Comparison of ENCODE assay signal across 15 mouse cellular contexts in the genomic region with DNA sequence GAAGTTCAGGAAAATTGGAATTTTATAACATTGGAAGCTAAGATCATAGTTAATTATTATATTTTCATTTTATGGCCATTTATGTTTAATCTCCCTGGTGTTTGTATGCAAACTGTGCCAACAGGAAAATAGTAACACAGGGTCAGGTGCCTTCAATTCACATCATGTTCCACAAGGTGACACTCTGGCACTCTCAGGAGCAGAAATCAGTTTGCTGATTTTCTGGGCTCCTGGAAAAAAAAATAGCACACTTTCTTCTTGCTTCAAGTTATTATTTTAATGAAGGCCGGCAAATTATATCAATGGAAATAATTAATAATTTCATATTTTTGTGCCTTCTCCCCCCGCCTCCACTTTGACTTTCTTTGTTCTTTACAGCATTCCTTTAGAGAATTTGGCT.
"Had no signal": no experiment of that assay in that cellular context is flagged by ENCODE, and none has a peak within 500 bp of the region (broad histone marks: within the 10 kb centered on the region; RNA-seq: fewer than 3 reads in every experiment).

No protein-coding gene starts in this region.

- H3K9ac ChIP-seq: limb, embryonic 12.5 days; liver, embryonic 15.5 days; lung, embryonic 14.5 days had no signal

- ATAC-seq: intestine, embryonic 16.5 days; midbrain, embryonic 16.5 days had no signal

- H3K4me3 ChIP-seq: limb, embryonic 12.5 days; liver, embryonic 15.5 days; megakaryocyte, embryonic 14.5 days had no signal

- H3K4me2 ChIP-seq: limb, embryonic 12.5 days; liver, embryonic 15.5 days; lung, embryonic 14.5 days; midbrain, embryonic 11.5 days had no signal

- H3K4me1 ChIP-seq: limb, embryonic 12.5 days; liver, embryonic 15.5 days; megakaryocyte, embryonic 14.5 days had no signal

- H3K27ac ChIP-seq: limb, embryonic 12.5 days; liver, embryonic 15.5 days had no signal

- H3K27me3 ChIP-seq: limb, embryonic 12.5 days; liver, embryonic 15.5 days; megakaryocyte, embryonic 14.5 days had no signal

- DNase-seq: kidney, adult 8-10 months; kidney, postnatal 10 days; liver; lung, embryonic 14.5 days; lung, postnatal 10 days; lung, postnatal 4 days; right cerebral cortex, adult 18-20 months; right cerebral cortex, postnatal 25 days; thymus, postnatal 36 days had no signal

- H3K36me3 ChIP-seq: limb, embryonic 12.5 days; liver, embryonic 15.5 days had no signal

- H3K9me3 ChIP-seq: limb, embryonic 12.5 days; liver, embryonic 15.5 days; megakaryocyte, embryonic 14.5 days had no signal
